Comparison of ENCODE assay signal across 21 mouse cellular contexts in genomic region chr10:64275143-64275542, GRCm38 (mm10).
A peak's percentile ranks its signal among the peaks of the same experiment; 100 is the strongest.
DNase-seq lines count a peak whose midpoint lies in the region; ATAC-seq and TF ChIP-seq lines count a peak whose summit lies in the region.
"Had no signal": no experiment of that assay in that cellular context is flagged by ENCODE, and none has a peak within 500 bp of the region (broad histone marks: within the 10 kb centered on the region; RNA-seq: fewer than 3 reads in every experiment).

No protein-coding gene starts in this region.

- H3K9ac ChIP-seq in kidney, postnatal 0 days (ENCODE audit: low read depth, low read length): no peak overlapping the region
- no peak overlapping the region for H3K9ac ChIP-seq in neural tube, embryonic 11.5 days (ENCODE audit: low read length)
- no peak overlapping the region for H3K9ac ChIP-seq in midbrain, embryonic 16.5 days (ENCODE audit: low read depth, low read length)
- H3K9ac ChIP-seq: forebrain, embryonic 15.5 days; hindbrain, embryonic 14.5 days; kidney, embryonic 15.5 days; liver, embryonic 15.5 days; neural tube, embryonic 12.5 days had no signal

- no peaks in the 10 kb centered on the region for H3K36me3 ChIP-seq in kidney, postnatal 0 days (ENCODE audit: insufficient read depth, low read length)
- no peaks in the 10 kb centered on the region for H3K36me3 ChIP-seq in neural tube, embryonic 11.5 days (ENCODE audit: control insufficient read depth, insufficient read depth, low read length)
- no peaks in the 10 kb centered on the region for H3K36me3 ChIP-seq in midbrain, embryonic 16.5 days (ENCODE audit: control insufficient read depth, insufficient read depth, low read length)
- H3K36me3 ChIP-seq: forebrain, embryonic 15.5 days; heart, embryonic 10.5 days; kidney, embryonic 15.5 days; liver, embryonic 15.5 days; neural tube, embryonic 12.5 days had no signal

- H3K9me3 ChIP-seq in kidney, postnatal 0 days (replicated peaks; ENCODE audit: low read length): no peaks in the 10 kb centered on the region
- H3K9me3 ChIP-seq in neural tube, embryonic 11.5 days (ENCODE audit: control insufficient read depth, low read length): no peaks in the 10 kb centered on the region; the same call in 1 of the 2 replicates
- H3K9me3 ChIP-seq in midbrain, embryonic 16.5 days (replicated peaks; ENCODE audit: control insufficient read depth, low read length, poor library complexity, severe bottlenecking): no peaks in the 10 kb centered on the region
- H3K9me3 ChIP-seq: forebrain, embryonic 15.5 days; heart, embryonic 10.5 days; kidney, embryonic 15.5 days; liver, embryonic 15.5 days; neural tube, embryonic 12.5 days had no signal

- peak; percentile 18 for DNase-seq in embryo, embryonic 11 days
- DNase-seq in embryo, embryonic 10 days (ENCODE audit: low spot score): no peak
- DNase-seq in kidney, postnatal 0 days (ENCODE audit: low spot score): peak; percentile 7
- DNase-seq in kidney, adult 8-10 months: no peak
- DNase-seq in neural tube, embryonic 11.5 days (ENCODE audit: low spot score): peak; percentile 13
- DNase-seq in neural tube, embryonic 10.5 days (ENCODE audit: extremely low spot score, low spot score): no peak
- DNase-seq: adrenal gland, postnatal 14 days; gastrocnemius, postnatal 25 days; heart, postnatal 10 days; lung, postnatal 36 days; right cerebral cortex, postnatal 14 days; spleen, adult 18-20 months; thymus, postnatal 4 days had no signal

- H3K27ac ChIP-seq in kidney, postnatal 0 days: no peak overlapping the region
- H3K27ac ChIP-seq in neural tube, embryonic 11.5 days (ENCODE audit: low read depth, low read length): no peak overlapping the region
- H3K27ac ChIP-seq in midbrain, embryonic 16.5 days (ENCODE audit: low read length): no peak overlapping the region
- H3K27ac ChIP-seq: forebrain, embryonic 15.5 days; heart, embryonic 10.5 days; hindbrain, embryonic 14.5 days; kidney, embryonic 15.5 days; liver, embryonic 15.5 days; neural tube, embryonic 12.5 days had no signal

- no peak overlapping the region for H3K4me3 ChIP-seq in kidney, postnatal 0 days (replicated peaks; ENCODE audit: low read depth, low read length)
- H3K4me3 ChIP-seq in neural tube, embryonic 11.5 days (ENCODE audit: low read depth, low read length): no peak overlapping the region
- H3K4me3 ChIP-seq in midbrain, embryonic 16.5 days (ENCODE audit: low read depth, low read length): no peak overlapping the region
- H3K4me3 ChIP-seq: forebrain, embryonic 15.5 days; heart, embryonic 10.5 days; kidney, embryonic 15.5 days; liver, embryonic 15.5 days; neural tube, embryonic 12.5 days had no signal

- no peak overlapping the region for H3K4me2 ChIP-seq in kidney, postnatal 0 days (ENCODE audit: low read length)
- H3K4me2 ChIP-seq in neural tube, embryonic 11.5 days (ENCODE audit: low read depth): no peak overlapping the region
- H3K4me2 ChIP-seq in midbrain, embryonic 16.5 days (ENCODE audit: low read length): no peak overlapping the region
- H3K4me2 ChIP-seq: forebrain, embryonic 15.5 days; hindbrain, embryonic 14.5 days; kidney, embryonic 15.5 days; liver, embryonic 15.5 days; neural tube, embryonic 12.5 days had no signal

- peak; percentile 27; the same call in 1 of the 2 replicates for TF ChIP-seq CTCF in kidney, postnatal 0 days (IDR thresholded peaks at IDR 0.05; ENCODE audit: low read depth)

- ATAC-seq in kidney, postnatal 0 days (replicated peaks; ENCODE audit: low FRiP score, low read depth): no peak
- no peak for ATAC-seq in neural tube, embryonic 11.5 days (ENCODE audit: insufficient read depth, low FRiP score, low TSS enrichment)
- no peak for ATAC-seq in midbrain, embryonic 16.5 days
- ATAC-seq: activated CD4-positive, CD25-positive, alpha-beta regulatory T cell, adult 4 months; forebrain, embryonic 15.5 days had no signal

- H3K4me1 ChIP-seq in kidney, postnatal 0 days (replicated peaks; ENCODE audit: insufficient read depth, low read length): no peaks in the 10 kb centered on the region
- no peaks in the 10 kb centered on the region for H3K4me1 ChIP-seq in neural tube, embryonic 11.5 days (ENCODE audit: control insufficient read depth, insufficient read depth, low read length)
- H3K4me1 ChIP-seq in midbrain, embryonic 16.5 days (ENCODE audit: control insufficient read depth, insufficient read depth, low read length): no peaks in the 10 kb centered on the region
- H3K4me1 ChIP-seq: forebrain, embryonic 15.5 days; heart, embryonic 10.5 days; kidney, embryonic 15.5 days; liver, embryonic 15.5 days; neural tube, embryonic 12.5 days had no signal

- no peaks in the 10 kb centered on the region for H3K27me3 ChIP-seq in kidney, postnatal 0 days (ENCODE audit: insufficient read depth, low read length)
- no peaks in the 10 kb centered on the region for H3K27me3 ChIP-seq in neural tube, embryonic 11.5 days (ENCODE audit: control insufficient read depth, insufficient read depth, low read length)
- H3K27me3 ChIP-seq in midbrain, embryonic 16.5 days (ENCODE audit: control insufficient read depth, insufficient read depth, low read depth, low read length): no peaks in the 10 kb centered on the region
- H3K27me3 ChIP-seq: forebrain, embryonic 15.5 days; kidney, embryonic 15.5 days; liver, embryonic 15.5 days; neural tube, embryonic 12.5 days had no signal

- WGBS in kidney, postnatal 0 days: 77% methylated on average over 1 of the region's 1 CpGs
- WGBS in neural tube, embryonic 11.5 days: 77% methylated on average over 1 of the region's 1 CpGs
- WGBS in midbrain, embryonic 16.5 days: 88% methylated on average over 1 of the region's 1 CpGs

Comparison
In these comparisons a context has a peak if more than half of its experiments do, and no peak if none do; other contexts are left out.
1. DNase-seq: peak in embryo, embryonic 11 days (single experiment), kidney, postnatal 0 days (single experiment) and neural tube, embryonic 11.5 days (single experiment); none in embryo, embryonic 10 days (single experiment), kidney, adult 8-10 months (0 of 2) and neural tube, embryonic 10.5 days (single experiment).